Mouse (Mus musculus) hindbrain, embryonic 10.5 days (tissue): ENCODE measurements around the gene Gm28043. TPM values are rescaled to one million over a fixed set of nuclear protein-coding genes. Genes with fewer than 3 reads are reported as not detected.

Experiments
- DNase-seq: peaks from one replicate; pipeline ENCODE4 v3.0.0-alpha.2; 2017; ENCODE audit warnings: low spot score
- H3K27ac ChIP-seq: fragments of 300-500 bp; sonication (generic); 2 replicates; pipeline ENCODE4 v1.5.1; 2016; ENCODE audit warnings: mild to moderate bottlenecking, moderate library complexity
- H3K27me3 ChIP-seq: fragments of 300-500 bp; sonication (generic); 2 replicates; pipeline ENCODE4 v1.6.1; 2016; ENCODE audit warnings: mild to moderate bottlenecking; ENCODE audit not compliant: poor library complexity, insufficient read depth, severe bottlenecking
- H3K36me3 ChIP-seq: fragments of 300-500 bp; sonication (generic); 2 replicates; pipeline ENCODE4 v1.6.1; 2016; ENCODE audit warnings: mild to moderate bottlenecking, moderate library complexity
- H3K4me1 ChIP-seq: fragments of 300-500 bp; sonication (generic); replicated peaks from 2 replicates; pipeline ENCODE4 v1.6.1; 2016; ENCODE audit warnings: mild to moderate bottlenecking
- H3K4me3 ChIP-seq: fragments of 300-500 bp; sonication (generic); 2 replicates; pipeline ENCODE4 v1.5.1; 2016; ENCODE audit warnings: mild to moderate bottlenecking, moderate library complexity
- H3K9me3 ChIP-seq: fragments of 300-500 bp; sonication (generic); 2 replicates; pipeline ENCODE4 v1.6.1; 2016; ENCODE audit warnings: mild to moderate bottlenecking, moderate library complexity
- WGBS: fragments of 180-500 bp; shearing (Covaris S2); methylation state at CpG from one replicate; pipeline ENCODE4 v1.1.7; 2016; 5-methylcytosine and 5-hydroxymethylcytosine counted together
- polyA plus RNA-seq: library from polyadenylated mRNA; unstranded; fragments of >200 nt; fragmentation: Nextera tagmentation; extraction: Ambion mirVana; gene quantifications from 2 replicates; pipeline ENCODE4 v1.2.1, GENCODE M21; 2016

Gm28043 gene
- polyA plus RNA-seq, 1 experiment from 2014 or later, result 2.8 TPM

- Histone ChIP-seq H3K4me1 (0 out of 2 replicates have a peak, but pooled peaks cover 2% of the 10 kb centered on the region), H3K36me3 (peaks cover 92% of the 10 kb centered on the region), H3K4me3 (no peak overlapping the region), H3K27me3 (no peaks in the 10 kb centered on the region), H3K9me3 (no peaks in the 10 kb centered on the region), H3K27ac (no peak overlapping the region)
- DNase-seq, result no peak
- 82% methylated on average over 6 of the region's 6 CpGs for WGBS
These were observed 75.6 kb downstream of the Gm28043 start for GRCm38 (mm10) chr17:29690257-29690656.

GRCm38 (mm10) chr17:29692827-29693226 lies 78.2 kb downstream of the Gm28043 start:
- 93% methylated on average over 2 of the region's 2 CpGs for WGBS
- Histone ChIP-seq H3K27me3 (no peaks in the 10 kb centered on the region), H3K36me3 (peaks cover 92% of the 10 kb centered on the region), H3K9me3 (no peaks in the 10 kb centered on the region), H3K4me1 (no peaks in the 10 kb centered on the region), H3K4me3 (no peak overlapping the region), H3K27ac (no peak overlapping the region)
- DNase-seq, result no peak

GRCm38 (mm10) chr17:29693571-29693970 lies 78.9 kb downstream of the Gm28043 start:
- no peaks in the 10 kb centered on the region for H3K9me3 ChIP-seq
- no peak for DNase-seq
- no peaks in the 10 kb centered on the region for H3K27me3 ChIP-seq
- no peaks in the 10 kb centered on the region for H3K4me1 ChIP-seq
- H3K27ac ChIP-seq, result no peak overlapping the region
- no peak overlapping the region for H3K4me3 ChIP-seq
- 85% methylated on average over 2 of the region's 2 CpGs for WGBS
- peaks cover 92% of the 10 kb centered on the region for H3K36me3 ChIP-seq

GRCm38 (mm10) chr17:29694516-29694915 lies 79.8 kb downstream of the Gm28043 start:
- no peaks in the 10 kb centered on the region for H3K9me3 ChIP-seq
- peaks cover 92% of the 10 kb centered on the region for H3K36me3 ChIP-seq
- H3K4me1 ChIP-seq, result no peaks in the 10 kb centered on the region
- H3K4me3 ChIP-seq, result no peak overlapping the region
- H3K27me3 ChIP-seq, result no peaks in the 10 kb centered on the region
- H3K27ac ChIP-seq, result no peak overlapping the region
- 84% methylated on average over 4 of the region's 4 CpGs for WGBS
- no peak for DNase-seq

DNA sequence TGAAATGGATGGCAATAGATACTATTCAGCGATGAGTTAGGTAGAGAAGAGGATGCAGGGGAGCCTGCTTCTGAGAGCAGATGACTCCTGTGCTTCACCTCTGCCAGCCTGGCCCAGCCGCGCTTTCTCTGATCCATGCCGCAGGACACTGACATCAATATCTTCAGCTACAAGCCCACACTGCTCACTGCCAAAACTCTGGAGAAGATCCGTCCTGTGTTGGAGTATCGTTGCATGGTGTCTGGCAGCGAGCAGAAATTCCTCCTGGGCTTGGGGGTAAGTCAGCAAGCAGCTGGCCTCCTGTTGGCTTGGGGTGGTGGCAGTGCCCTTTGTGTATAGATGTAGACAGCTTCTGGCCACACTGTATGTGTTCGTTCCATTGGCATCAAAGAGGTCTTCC lies 82.3 kb downstream of the Gm28043 start:
- Histone ChIP-seq H3K4me1 (no peaks in the 10 kb centered on the region), H3K9me3 (no peaks in the 10 kb centered on the region), H3K27me3 (no peaks in the 10 kb centered on the region), H3K27ac (no peak overlapping the region), H3K36me3 (peaks cover 92% of the 10 kb centered on the region), H3K4me3 (no peak overlapping the region)
- DNase-seq, result no peak
- 97% methylated on average over 8 of the region's 8 CpGs for WGBS

GRCm38 (mm10) chr17:29698421-29698820 lies 83.7 kb downstream of the Gm28043 start:
- no peak overlapping the region for H3K4me3 ChIP-seq
- H3K4me1 ChIP-seq, result peaks cover 5% of the 10 kb centered on the region; the same call in 1 of the 2 replicates
- DNase-seq, result no peak
- 88% methylated on average over 6 of the region's 6 CpGs for WGBS
- no peaks in the 10 kb centered on the region for H3K27me3 ChIP-seq
- H3K36me3 ChIP-seq, result peaks cover 100% of the 10 kb centered on the region
- no peak overlapping the region for H3K27ac ChIP-seq
- no peaks in the 10 kb centered on the region for H3K9me3 ChIP-seq

DNA sequence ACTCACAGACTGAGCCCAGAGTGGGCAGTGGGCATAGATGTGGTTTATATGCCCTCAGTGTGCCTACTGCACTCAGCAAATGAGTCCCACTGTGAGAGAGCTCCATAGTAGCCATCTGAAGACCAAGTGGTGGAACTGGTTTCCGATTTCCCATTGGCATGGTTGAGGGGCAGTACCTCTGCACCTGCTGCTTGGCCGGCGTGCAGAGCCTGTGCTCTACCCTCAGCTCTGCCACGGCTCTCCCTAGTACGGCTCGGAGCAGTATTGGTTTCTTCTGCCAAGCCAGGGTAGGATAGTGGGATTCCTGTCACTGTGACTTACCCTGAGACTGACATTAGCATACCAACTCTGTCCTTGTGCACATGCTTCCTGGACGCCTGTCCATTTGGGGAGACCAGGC lies 85.9 kb downstream of the Gm28043 start:
- no peak overlapping the region for H3K27ac ChIP-seq
- H3K4me3 ChIP-seq, result no peak overlapping the region
- no peak for DNase-seq
- peaks cover 7% of the 10 kb centered on the region; the same call in 1 of the 2 replicates for H3K4me1 ChIP-seq
- H3K27me3 ChIP-seq, result no peaks in the 10 kb centered on the region
- WGBS, result 94% methylated on average over 7 of the region's 7 CpGs
- peaks cover 97% of the 10 kb centered on the region for H3K36me3 ChIP-seq
- H3K9me3 ChIP-seq, result no peaks in the 10 kb centered on the region

GRCm38 (mm10) chr17:29702938-29703710 lies 88.4 kb downstream of the Gm28043 start:
- Histone ChIP-seq H3K4me3 (no peak overlapping the region), H3K4me1 (peaks cover 28% of the 10 kb centered on the region), H3K27ac (no peak overlapping the region), H3K9me3 (no peaks in the 10 kb centered on the region), H3K27me3 (no peaks in the 10 kb centered on the region), H3K36me3 (peaks cover 77% of the 10 kb centered on the region)
- no peak for DNase-seq
- 84% methylated on average over 4 of the region's 4 CpGs for WGBS

GRCm38 (mm10) chr17:29704781-29705180 lies 90.1 kb downstream of the Gm28043 start:
- peaks cover 61% of the 10 kb centered on the region for H3K36me3 ChIP-seq
- H3K27me3 ChIP-seq, result no peaks in the 10 kb centered on the region
- H3K27ac ChIP-seq, result no peak overlapping the region
- H3K4me1 ChIP-seq, result peaks cover 44% of the 10 kb centered on the region
- H3K4me3 ChIP-seq, result no peak overlapping the region
- WGBS, result 29% methylated on average over 3 of the region's 3 CpGs
- no peaks in the 10 kb centered on the region for H3K9me3 ChIP-seq
- DNase-seq, result peak; percentile 56

GRCm38 (mm10) chr17:29705881-29706280 lies 91.2 kb downstream of the Gm28043 start:
- Histone ChIP-seq H3K4me3 (no peak overlapping the region), H3K27me3 (no peaks in the 10 kb centered on the region), H3K36me3 (peaks cover 50% of the 10 kb centered on the region), H3K9me3 (no peaks in the 10 kb centered on the region), H3K27ac (no peak overlapping the region), H3K4me1 (peaks cover 55% of the 10 kb centered on the region)
- WGBS, result 90% methylated on average over 5 of the region's 5 CpGs
- no peak for DNase-seq

- WGBS, result 64% methylated on average over 5 of the region's 5 CpGs
- Histone ChIP-seq H3K27ac (peak overlapping the region; percentile 17; the same call in 1 of the 2 replicates), H3K9me3 (no peaks in the 10 kb centered on the region), H3K36me3 (peaks cover 38% of the 10 kb centered on the region), H3K4me3 (no peak overlapping the region), H3K4me1 (peaks cover 67% of the 10 kb centered on the region), H3K27me3 (no peaks in the 10 kb centered on the region)
- no peak for DNase-seq
These were observed 92.4 kb downstream of the Gm28043 start for GRCm38 (mm10) chr17:29706981-29707545.

GRCm38 (mm10) chr17:29708783-29709182 lies 94.1 kb downstream of the Gm28043 start:
- WGBS, result 83% methylated on average over 5 of the region's 5 CpGs
- Histone ChIP-seq H3K27ac (0 out of 2 replicates have a peak overlapping the region, but pooled peaks have one; percentile 50), H3K4me1 (peaks cover 71% of the 10 kb centered on the region)

GRCm38 (mm10) chr17:29710562-29711044 lies 95.9 kb downstream of the Gm28043 start:
- Histone ChIP-seq H3K4me1 (peaks cover 70% of the 10 kb centered on the region), H3K27me3 (no peaks in the 10 kb centered on the region), H3K36me3 (peaks cover 14% of the 10 kb centered on the region; the same call in 1 of the 2 replicates), H3K4me3 (no peak overlapping the region), H3K27ac (0 out of 2 replicates have a peak overlapping the region, but pooled peaks have one; percentile 17), H3K9me3 (no peaks in the 10 kb centered on the region)
- 79% methylated on average over 11 of the region's 11 CpGs for WGBS
- no peak for DNase-seq

More at GRCm38 (mm10) chr17:29708783-29709182, 94.1 kb downstream of the Gm28043 start:
- H3K36me3 ChIP-seq, result peaks cover 21% of the 10 kb centered on the region
- no peak overlapping the region for H3K4me3 ChIP-seq
- DNase-seq, result no peak
- no peaks in the 10 kb centered on the region for H3K27me3 ChIP-seq
- no peaks in the 10 kb centered on the region for H3K9me3 ChIP-seq
